Mouse (Mus musculus): ENCODE results near the gene Rab1b. TPM values are rescaled to one million over a fixed set of nuclear protein-coding genes. Genes with fewer than 3 reads are reported as not detected.

Rab1b gene
- 0.67 TPM for polyA plus RNA-seq (2014; fragmentation: Illumina TruSeq; extraction: RNeasy Lipid Tissue Mini Kit (QIAGEN cat#74804); ENCODE audit: low replicate concordance)

GRCm38 (mm10) chr19:5106731-5107191, at the start of gene Rab1b:
Gene Rab1b, minus strand, starts transcription at chr19:5107072.

DNA sequence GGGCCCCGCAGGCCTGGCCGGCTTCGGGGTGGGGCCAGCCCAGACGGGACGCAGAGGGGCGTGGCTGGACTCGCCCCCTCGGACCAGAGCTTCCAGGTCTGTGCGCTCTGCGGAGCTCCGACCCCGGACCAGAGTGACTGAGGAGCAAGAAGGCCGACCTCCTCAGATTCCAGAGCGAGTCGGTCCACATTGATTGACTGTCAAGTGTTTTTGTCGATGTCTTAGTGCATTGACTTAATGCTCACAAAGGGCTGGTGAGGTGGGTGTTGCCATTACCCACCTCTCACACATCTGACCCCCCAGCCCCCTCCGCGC, 11.5 kb upstream of the Rab1b start, which contains the start of gene Klc2:
Klc2 (minus strand) TSS at position 177 of the 315 bp plus-strand sequence.

DNA sequence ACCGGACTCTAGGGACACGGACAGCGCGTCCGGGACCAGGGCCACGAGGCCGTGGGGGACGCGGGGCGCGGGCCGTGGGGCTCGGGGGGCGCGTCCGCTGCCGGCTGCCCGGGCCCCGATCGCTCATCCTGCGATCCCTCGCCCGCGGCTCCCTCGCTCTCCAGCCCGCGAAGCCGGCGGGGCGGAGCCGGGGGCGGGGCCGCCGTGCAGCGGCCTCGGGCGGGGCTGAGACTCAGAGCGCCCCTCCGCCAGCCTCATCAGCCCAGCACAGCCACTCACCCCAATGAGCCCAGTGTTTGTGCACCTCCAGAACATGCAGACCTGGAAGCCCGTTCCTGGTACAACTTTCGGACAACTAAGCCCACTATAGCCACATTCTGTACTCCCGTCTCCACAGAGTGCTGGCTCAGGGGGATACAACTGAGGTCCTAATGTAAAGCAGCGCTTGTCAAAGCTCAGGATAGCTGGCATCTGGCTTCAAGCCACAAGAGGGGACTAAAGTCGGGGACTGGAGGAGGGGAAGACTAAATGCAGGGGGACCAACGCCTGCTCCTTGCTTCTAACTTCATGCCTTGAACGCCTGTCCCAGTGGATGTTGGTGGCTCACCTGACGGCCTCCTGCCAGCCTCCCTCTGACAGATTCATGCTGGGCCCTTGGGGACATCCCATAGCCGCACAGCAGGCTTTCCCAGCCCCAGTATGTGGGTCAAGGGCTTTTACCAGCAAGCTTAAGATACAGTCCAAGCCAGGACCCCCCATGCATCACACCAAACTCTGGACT, 8.3 kb downstream of the Rab1b start, which contains the start of gene Cnih2:
Cnih2 (minus strand) TSS at position 159 of the 781 bp plus-strand sequence.

GRCm38 (mm10) chr19:5087884-5088728, 18.8 kb downstream of the Rab1b start, which contains the start of gene Yif1a:
Gene Yif1a, plus strand, starts transcription at chr19:5088538.

GRCm38 (mm10) chr19:5085145-5085863, 21.6 kb downstream of the Rab1b start, which contains the start of gene Tmem151a:
Gene Tmem151a, minus strand, starts transcription at chr19:5085531.

GRCm38 (mm10) chr19:5067867-5068569, 38.9 kb downstream of the Rab1b start, which contains the start of gene Cd248:
Gene Cd248, plus strand, starts transcription at chr19:5068078.

DNA sequence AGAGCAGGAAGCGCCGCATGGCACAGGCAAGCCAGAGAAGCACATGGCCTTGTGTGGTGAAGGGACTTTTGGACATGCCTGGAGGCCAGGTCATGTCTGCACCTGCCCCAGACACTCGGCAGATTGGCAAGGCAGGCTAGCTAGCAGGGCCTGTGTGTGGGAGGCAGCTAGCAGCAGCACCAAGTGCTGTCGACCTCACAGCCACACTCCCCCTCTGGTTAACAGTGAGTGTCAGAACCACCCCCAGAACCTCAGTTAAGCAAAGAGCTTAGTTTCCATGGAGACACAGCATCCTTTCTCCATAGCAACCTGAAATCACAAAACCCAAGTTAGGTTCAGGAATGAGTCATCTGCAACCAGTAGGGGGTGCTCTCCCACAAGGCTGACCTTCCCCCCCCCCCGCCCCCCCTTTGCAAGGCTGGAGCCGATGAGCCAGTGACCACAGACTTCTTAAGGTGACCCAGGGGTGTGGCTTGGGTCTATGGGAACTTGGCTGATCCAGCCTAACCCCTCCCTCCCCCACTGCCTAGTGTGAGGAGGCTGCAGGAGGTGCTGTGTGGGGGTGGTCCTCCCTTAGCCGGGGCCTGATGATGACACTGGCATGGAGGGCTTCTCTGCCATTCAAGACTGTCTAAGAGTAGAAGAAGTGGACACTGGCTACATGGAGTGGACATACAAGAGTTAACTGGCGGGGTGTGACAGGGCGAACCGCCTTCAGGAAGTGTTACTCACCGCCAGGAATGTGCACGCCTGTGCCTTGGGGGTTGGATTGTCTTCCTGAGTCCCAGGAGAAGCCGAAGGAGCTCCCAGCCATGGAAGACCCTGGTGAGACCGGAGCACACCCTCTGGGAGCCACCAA, 56.6 kb downstream of the Rab1b start, which contains the start of gene Rin1:
Rin1 (plus strand) TSS at position 435 of the 859 bp plus-strand sequence.

Other genes starting within 250 kb of the Rab1b start
- not detected for gene Actn3, start 229.2 kb downstream of the Rab1b start, polyA plus RNA-seq (2014; fragmentation: Illumina TruSeq; extraction: RNeasy Lipid Tissue Mini Kit (QIAGEN cat#74804); ENCODE audit: low replicate concordance)
- gene Zdhhc24, start 228.4 kb downstream of the Rab1b start, polyA plus RNA-seq (2014; fragmentation: Illumina TruSeq; extraction: RNeasy Lipid Tissue Mini Kit (QIAGEN cat#74804); ENCODE audit: low replicate concordance) = 12.5 TPM
- gene Bbs1, start 200.4 kb downstream of the Rab1b start, polyA plus RNA-seq (2014; fragmentation: Illumina TruSeq; extraction: RNeasy Lipid Tissue Mini Kit (QIAGEN cat#74804); ENCODE audit: low replicate concordance) = 0.63 TPM
- 1.7 TPM for gene Dpp3, start 178.8 kb downstream of the Rab1b start, polyA plus RNA-seq (2014; fragmentation: Illumina TruSeq; extraction: RNeasy Lipid Tissue Mini Kit (QIAGEN cat#74804); ENCODE audit: low replicate concordance)
- gene Peli3, start 163.9 kb downstream of the Rab1b start, polyA plus RNA-seq (2014; fragmentation: Illumina TruSeq; extraction: RNeasy Lipid Tissue Mini Kit (QIAGEN cat#74804); ENCODE audit: low replicate concordance) = 0.30 TPM
- 11.4 TPM for gene Mrpl11, start 144.9 kb downstream of the Rab1b start, polyA plus RNA-seq (2014; fragmentation: Illumina TruSeq; extraction: RNeasy Lipid Tissue Mini Kit (QIAGEN cat#74804); ENCODE audit: low replicate concordance)
- gene Npas4, start 116.8 kb downstream of the Rab1b start, polyA plus RNA-seq (2014; fragmentation: Illumina TruSeq; extraction: RNeasy Lipid Tissue Mini Kit (QIAGEN cat#74804); ENCODE audit: low replicate concordance) = not detected
- not detected for gene Slc29a2, start 83.2 kb downstream of the Rab1b start, polyA plus RNA-seq (2014; fragmentation: Illumina TruSeq; extraction: RNeasy Lipid Tissue Mini Kit (QIAGEN cat#74804); ENCODE audit: low replicate concordance)
- gene B4gat1, start 68.2 kb downstream of the Rab1b start, polyA plus RNA-seq (2014; fragmentation: Illumina TruSeq; extraction: RNeasy Lipid Tissue Mini Kit (QIAGEN cat#74804); ENCODE audit: low replicate concordance) = 7.2 TPM
- gene AC124502.3, start 68.2 kb downstream of the Rab1b start, polyA plus RNA-seq (2014; fragmentation: Illumina TruSeq; extraction: RNeasy Lipid Tissue Mini Kit (QIAGEN cat#74804); ENCODE audit: low replicate concordance) = 0.30 TPM
- gene Brms1, start 65.7 kb downstream of the Rab1b start, polyA plus RNA-seq (2014; fragmentation: Illumina TruSeq; extraction: RNeasy Lipid Tissue Mini Kit (QIAGEN cat#74804); ENCODE audit: low replicate concordance) = not detected
- 0.26 TPM for gene Rin1, start 56.6 kb downstream of the Rab1b start, polyA plus RNA-seq (2014; fragmentation: Illumina TruSeq; extraction: RNeasy Lipid Tissue Mini Kit (QIAGEN cat#74804); ENCODE audit: low replicate concordance)
- gene Cd248, start 39.0 kb downstream of the Rab1b start, polyA plus RNA-seq (2014; fragmentation: Illumina TruSeq; extraction: RNeasy Lipid Tissue Mini Kit (QIAGEN cat#74804); ENCODE audit: low replicate concordance) = not detected
- gene Tmem151a, start 21.5 kb downstream of the Rab1b start, polyA plus RNA-seq (2014; fragmentation: Illumina TruSeq; extraction: RNeasy Lipid Tissue Mini Kit (QIAGEN cat#74804); ENCODE audit: low replicate concordance) = not detected
- gene Yif1a, start 18.5 kb downstream of the Rab1b start, polyA plus RNA-seq (2014; fragmentation: Illumina TruSeq; extraction: RNeasy Lipid Tissue Mini Kit (QIAGEN cat#74804); ENCODE audit: low replicate concordance) = 21.1 TPM
- not detected for gene Cnih2, start 8.6 kb downstream of the Rab1b start, polyA plus RNA-seq (2014; fragmentation: Illumina TruSeq; extraction: RNeasy Lipid Tissue Mini Kit (QIAGEN cat#74804); ENCODE audit: low replicate concordance)
- gene Klc2, start 11.5 kb upstream of the Rab1b start, polyA plus RNA-seq (2014; fragmentation: Illumina TruSeq; extraction: RNeasy Lipid Tissue Mini Kit (QIAGEN cat#74804); ENCODE audit: low replicate concordance) = not detected
- 0.74 TPM for gene Pacs1, start 166.0 kb upstream of the Rab1b start, polyA plus RNA-seq (2014; fragmentation: Illumina TruSeq; extraction: RNeasy Lipid Tissue Mini Kit (QIAGEN cat#74804); ENCODE audit: low replicate concordance)
- gene Sf3b2, start 188.4 kb upstream of the Rab1b start, polyA plus RNA-seq (2014; fragmentation: Illumina TruSeq; extraction: RNeasy Lipid Tissue Mini Kit (QIAGEN cat#74804); ENCODE audit: low replicate concordance) = 25.7 TPM
- not detected for gene Gal3st3, start 191.3 kb upstream of the Rab1b start, polyA plus RNA-seq (2014; fragmentation: Illumina TruSeq; extraction: RNeasy Lipid Tissue Mini Kit (QIAGEN cat#74804); ENCODE audit: low replicate concordance)
- not detected for gene Catsper1, start 228.7 kb upstream of the Rab1b start, polyA plus RNA-seq (2014; fragmentation: Illumina TruSeq; extraction: RNeasy Lipid Tissue Mini Kit (QIAGEN cat#74804); ENCODE audit: low replicate concordance)
- gene Cst6, start 242.5 kb upstream of the Rab1b start, polyA plus RNA-seq (2014; fragmentation: Illumina TruSeq; extraction: RNeasy Lipid Tissue Mini Kit (QIAGEN cat#74804); ENCODE audit: low replicate concordance) = 1.3 TPM